Mouse (Mus musculus): ENCODE measurements around the gene Gpr4. TPM values are rescaled to one million over a fixed set of nuclear protein-coding genes. Genes with fewer than 3 reads are reported as not detected.

Gene Gpr4
- polyA plus RNA-seq (2012; rRNA removed) = 21.6 and 29.5 TPM in 2 replicates

DNA sequence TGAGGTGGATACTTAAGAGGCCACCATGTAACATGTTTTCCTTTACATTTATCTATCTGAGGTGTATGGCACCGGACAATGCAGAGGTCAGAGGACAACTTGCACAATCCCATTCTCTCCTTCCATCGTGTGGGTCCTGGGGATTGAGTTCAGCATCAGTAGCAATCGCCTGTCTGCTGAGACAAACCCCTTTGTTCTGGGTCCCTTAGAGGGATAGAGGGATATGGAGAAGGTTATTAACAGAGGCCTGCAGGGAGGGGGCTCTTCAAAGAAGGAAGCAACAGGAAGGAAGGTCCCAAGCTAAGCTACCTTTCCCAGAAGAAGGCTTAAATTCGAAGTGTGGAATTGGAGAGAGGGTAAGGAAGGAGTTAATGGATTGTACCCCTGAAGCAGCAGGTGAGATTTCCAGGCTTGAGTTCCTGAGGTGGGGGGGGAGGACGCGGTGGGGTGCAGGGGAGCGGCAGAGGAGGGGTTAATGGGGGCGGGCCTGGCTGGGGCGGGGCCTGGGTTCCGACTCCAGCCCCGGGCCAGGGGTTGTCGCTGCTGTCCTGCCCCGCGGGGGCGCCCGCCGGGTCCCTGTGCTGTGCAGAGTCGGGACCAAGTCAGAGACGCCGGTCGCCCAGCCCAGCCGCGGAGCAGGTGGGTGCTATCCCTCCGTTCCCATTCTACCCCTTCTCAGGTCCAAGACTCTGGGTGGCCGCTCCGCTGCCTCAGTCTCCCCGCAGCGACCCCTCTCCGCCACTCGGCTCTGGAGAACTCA is at the start of gene Gpr4:
TSS of gene Gpr4 (plus strand) at position 543 of the 760 bp plus-strand sequence.
- peaks cover 4% of the 10 kb centered on the region for H3K4me1 ChIP-seq (ENCODE audit: control insufficient read depth, insufficient read depth, low read length)
- H3K4me3 ChIP-seq (replicated peaks; ENCODE audit: extremely low read depth, low read depth, low read length) = peak within 1 kb of the TSS; percentile 75
- 5% methylated on average over 26 of the region's 30 CpGs for WGBS
- DNase-seq = no peak
- TF ChIP-seq CTCF (IDR thresholded peaks at IDR 0.05; ENCODE audit: insufficient read depth, low read length) = no peak
- TF ChIP-seq POLR2A (IDR thresholded peaks at IDR 0.05; ENCODE audit: borderline replicate concordance, extremely low read depth, low read depth, low read length) = peak; percentile 35; the same call in 1 of the 2 replicates

DNA sequence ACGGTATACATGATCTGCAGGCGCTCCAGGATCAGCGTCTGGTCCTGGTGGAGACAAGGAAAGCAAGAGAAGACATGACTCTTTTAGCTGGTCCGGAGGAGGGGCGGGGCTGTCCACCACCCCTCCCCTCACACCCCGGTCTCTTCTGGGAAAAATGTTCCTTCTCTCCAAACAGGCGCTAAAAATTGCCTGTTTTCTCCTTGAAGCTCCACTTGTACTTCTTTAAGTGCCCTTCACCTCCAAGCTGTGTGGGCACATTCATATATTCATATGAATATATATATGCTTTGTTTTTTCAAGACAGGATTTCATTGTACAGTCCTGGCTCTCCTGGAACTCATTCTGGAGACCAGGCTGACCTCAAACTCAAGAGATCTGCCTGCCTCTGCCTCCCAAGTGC is 49.4 kb upstream of the Gpr4 start:
- WGBS = 68% methylated on average over 7 of the region's 7 CpGs
- no peak for DNase-seq

DNA sequence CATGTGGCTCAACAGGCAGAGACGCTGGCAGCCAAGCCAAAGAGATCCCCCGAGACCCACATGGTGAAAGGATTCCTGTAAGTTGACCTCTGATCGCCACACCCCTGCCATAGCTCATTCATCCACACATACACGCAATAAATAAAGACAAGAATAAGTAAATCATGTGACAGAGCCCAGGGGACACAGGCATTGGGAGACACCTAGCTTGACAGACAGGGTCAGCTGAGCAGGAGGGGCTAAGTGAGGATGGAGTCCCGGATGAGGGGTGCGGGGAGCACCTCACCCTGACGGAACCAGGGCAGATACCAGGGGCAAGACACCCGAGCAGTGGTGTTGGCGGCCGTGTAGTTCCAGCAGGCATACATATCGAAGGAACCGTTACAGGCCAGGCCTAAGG is 48.6 kb upstream of the Gpr4 start:
- 29% methylated on average over 12 of the region's 12 CpGs for WGBS
- no peaks in the 10 kb centered on the region; the same call in 1 of the 2 replicates for H3K4me1 ChIP-seq (ENCODE audit: control insufficient read depth, insufficient read depth, low read length)
- H3K4me3 ChIP-seq (replicated peaks; ENCODE audit: extremely low read depth, low read depth, low read length) = no peak overlapping the region
- no peak for TF ChIP-seq CTCF (IDR thresholded peaks at IDR 0.05; ENCODE audit: insufficient read depth, low read length)
- TF ChIP-seq POLR2A (IDR thresholded peaks at IDR 0.05; ENCODE audit: borderline replicate concordance, extremely low read depth, low read depth, low read length) = no peak
- no peak for DNase-seq

More for the DNA sequence above, 49.4 kb upstream of the Gpr4 start:
- Histone ChIP-seq H3K4me1 (ENCODE audit: control insufficient read depth, insufficient read depth, low read length) (no peaks in the 10 kb centered on the region; the same call in 1 of the 2 replicates), H3K4me3 (replicated peaks; ENCODE audit: extremely low read depth, low read depth, low read length) (no peak overlapping the region)
- TF ChIP-seq CTCF (IDR thresholded peaks at IDR 0.05; ENCODE audit: insufficient read depth, low read length) = no peak
- no peak for TF ChIP-seq POLR2A (IDR thresholded peaks at IDR 0.05; ENCODE audit: borderline replicate concordance, extremely low read depth, low read depth, low read length)

DNA sequence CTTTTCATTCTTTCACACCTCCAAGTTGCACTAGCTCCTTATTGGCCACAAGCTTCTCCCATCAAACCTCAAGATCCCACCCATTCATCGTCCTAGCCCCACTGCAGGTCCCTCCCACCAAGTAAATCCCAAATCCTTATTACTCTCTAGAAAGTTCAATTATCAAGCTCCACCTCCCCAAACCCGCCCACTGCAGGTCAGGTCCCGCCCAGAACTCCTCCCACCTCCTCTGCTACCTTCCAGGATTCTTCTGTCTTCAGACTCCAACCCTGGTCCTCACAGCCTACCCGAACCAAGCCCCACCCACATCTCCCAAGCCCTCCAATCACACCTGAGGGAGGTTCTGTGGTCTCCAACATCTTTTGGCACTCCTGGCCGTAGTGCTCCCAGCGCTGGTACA is 48.1 kb upstream of the Gpr4 start:
- H3K4me3 ChIP-seq (replicated peaks; ENCODE audit: extremely low read depth, low read depth, low read length) = no peak overlapping the region
- DNase-seq = no peak
- WGBS = 5% methylated on average over 6 of the region's 6 CpGs
- no peaks in the 10 kb centered on the region; the same call in 1 of the 2 replicates for H3K4me1 ChIP-seq (ENCODE audit: control insufficient read depth, insufficient read depth, low read length)
- no peak for TF ChIP-seq CTCF (IDR thresholded peaks at IDR 0.05; ENCODE audit: insufficient read depth, low read length)
- TF ChIP-seq POLR2A (IDR thresholded peaks at IDR 0.05; ENCODE audit: borderline replicate concordance, extremely low read depth, low read depth, low read length) = no peak

DNA sequence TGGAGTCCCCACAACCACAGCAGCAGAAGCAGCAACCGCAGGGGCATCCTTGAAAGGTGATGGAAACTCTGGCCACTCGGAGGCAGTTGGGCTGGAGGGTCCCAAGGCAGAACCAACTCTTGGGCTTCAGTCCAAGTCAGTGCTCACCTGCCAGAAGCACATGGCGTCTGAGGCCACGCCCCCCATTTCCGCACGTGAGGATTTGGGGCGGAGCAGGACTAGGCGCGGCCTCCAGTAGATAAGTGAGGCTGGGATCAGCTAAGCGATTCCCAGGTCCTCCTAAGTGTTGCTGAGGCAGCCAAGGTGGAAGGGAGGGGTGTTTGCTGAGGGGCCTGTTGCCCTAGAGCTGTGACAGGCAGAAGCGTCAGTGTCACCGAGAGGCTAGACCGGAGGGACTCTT is 47.4 kb upstream of the Gpr4 start:
- no peaks in the 10 kb centered on the region for H3K4me1 ChIP-seq (ENCODE audit: control insufficient read depth, insufficient read depth, low read length)
- 4% methylated on average over 13 of the region's 13 CpGs for WGBS
- TF ChIP-seq CTCF (IDR thresholded peaks at IDR 0.05; ENCODE audit: insufficient read depth, low read length) (no peak), POLR2A (IDR thresholded peaks at IDR 0.05; ENCODE audit: borderline replicate concordance, extremely low read depth, low read depth, low read length) (no peak)
- no peak overlapping the region for H3K4me3 ChIP-seq (replicated peaks; ENCODE audit: extremely low read depth, low read depth, low read length)
- no peak for DNase-seq

DNA sequence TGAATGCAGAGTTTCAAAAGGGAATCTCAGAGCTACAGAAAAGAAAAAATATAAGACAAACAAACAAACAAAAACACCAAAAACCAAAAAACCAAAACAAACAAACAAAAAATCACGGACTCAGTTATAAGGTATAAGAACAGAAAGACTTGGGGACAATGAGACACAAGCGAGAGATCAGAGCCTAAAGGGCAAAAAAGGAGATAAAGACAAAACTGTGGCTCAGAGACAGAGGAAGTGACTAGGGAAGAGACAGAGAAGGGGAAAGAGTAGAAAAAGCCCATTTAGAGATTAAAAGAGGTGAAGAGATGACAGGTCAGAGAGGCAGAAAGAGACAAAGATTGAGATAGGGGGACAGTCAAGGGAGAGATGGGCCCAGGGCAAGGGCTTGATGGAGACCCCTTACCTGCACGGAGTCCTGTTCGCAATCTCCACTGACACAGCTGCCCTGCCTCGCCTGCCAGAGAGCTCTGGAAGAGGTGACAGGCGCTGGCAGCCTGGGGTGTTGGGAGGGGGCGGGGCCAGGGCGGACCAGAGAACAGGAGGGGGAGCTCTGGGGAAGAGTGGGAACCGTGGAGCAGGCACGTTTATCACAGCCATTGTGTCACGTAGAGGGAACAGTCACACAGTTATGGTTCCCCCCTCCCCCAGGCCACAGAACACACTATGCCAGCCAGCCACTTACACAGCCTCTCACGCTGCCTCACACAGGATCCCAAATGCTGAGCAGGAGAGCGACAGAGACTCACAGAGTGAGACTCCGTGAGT is 46.5 kb upstream of the Gpr4 start, which contains the start of gene Gipr:
TSS of gene Gipr (minus strand) at position 472 of the 768 bp plus-strand sequence.
- 18% methylated on average over 14 of the region's 14 CpGs for WGBS
- TF ChIP-seq CTCF (IDR thresholded peaks at IDR 0.05; ENCODE audit: insufficient read depth, low read length) = no peak
- TF ChIP-seq POLR2A (IDR thresholded peaks at IDR 0.05; ENCODE audit: borderline replicate concordance, extremely low read depth, low read depth, low read length) = no peak
- DNase-seq = no peak
- no peak within 1 kb of the TSS for H3K4me3 ChIP-seq (replicated peaks; ENCODE audit: extremely low read depth, low read depth, low read length)
- no peaks in the 10 kb centered on the region for H3K4me1 ChIP-seq (ENCODE audit: control insufficient read depth, insufficient read depth, low read length)

DNA sequence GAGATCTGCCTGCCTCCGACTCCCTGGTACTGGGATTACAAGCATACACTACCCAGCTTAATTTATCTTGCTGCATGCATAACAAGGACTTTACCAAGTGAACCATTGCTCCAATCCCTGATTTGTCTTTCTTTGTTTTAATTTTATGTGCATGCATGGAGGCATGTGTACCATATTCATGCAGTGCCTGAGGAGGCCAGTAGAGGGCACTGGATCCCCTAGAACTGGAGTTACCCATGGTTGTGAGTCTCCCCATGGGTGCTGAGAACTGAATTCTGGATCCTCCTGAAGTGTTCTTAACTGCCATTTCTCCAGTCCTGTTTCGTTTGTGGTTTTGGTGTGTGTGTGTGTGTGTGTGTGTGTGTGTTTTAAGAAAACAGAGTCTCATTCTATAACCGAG is 45.3 kb upstream of the Gpr4 start:
- WGBS = 81% methylated on average over 3 of the region's 3 CpGs
- TF ChIP-seq CTCF (IDR thresholded peaks at IDR 0.05; ENCODE audit: insufficient read depth, low read length) (no peak), POLR2A (IDR thresholded peaks at IDR 0.05; ENCODE audit: borderline replicate concordance, extremely low read depth, low read depth, low read length) (no peak)
- Histone ChIP-seq H3K4me1 (ENCODE audit: control insufficient read depth, insufficient read depth, low read length) (no peaks in the 10 kb centered on the region), H3K4me3 (replicated peaks; ENCODE audit: extremely low read depth, low read depth, low read length) (no peak overlapping the region)
- DNase-seq = no peak

DNA sequence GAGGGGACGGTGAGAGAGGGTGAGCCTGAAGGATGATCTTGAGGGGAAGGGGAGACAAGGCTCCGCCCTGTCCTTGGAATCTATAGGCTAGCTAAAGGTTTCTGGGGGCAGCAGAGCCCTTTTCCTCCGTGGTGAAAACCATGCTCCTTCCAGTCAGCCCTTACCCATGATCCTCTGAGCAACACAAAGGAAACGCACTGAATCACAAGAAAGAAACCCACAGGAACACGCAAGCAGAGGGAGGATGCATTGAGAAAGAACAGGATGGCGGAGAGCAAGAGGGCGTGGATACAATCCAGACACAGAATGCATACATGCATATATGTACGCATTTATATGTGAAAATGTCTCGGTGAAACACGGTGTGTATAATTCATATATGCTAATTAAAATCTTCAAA is 42.8 kb upstream of the Gpr4 start:
- Histone ChIP-seq H3K4me3 (replicated peaks; ENCODE audit: extremely low read depth, low read depth, low read length) (no peak overlapping the region), H3K4me1 (ENCODE audit: control insufficient read depth, insufficient read depth, low read length) (0 out of 2 replicates have a peak, but pooled peaks cover 2% of the 10 kb centered on the region)
- DNase-seq = no peak
- WGBS = 57% methylated on average over 10 of the region's 10 CpGs
- TF ChIP-seq POLR2A (IDR thresholded peaks at IDR 0.05; ENCODE audit: borderline replicate concordance, extremely low read depth, low read depth, low read length) (no peak), CTCF (IDR thresholded peaks at IDR 0.05; ENCODE audit: insufficient read depth, low read length) (no peak)

DNA sequence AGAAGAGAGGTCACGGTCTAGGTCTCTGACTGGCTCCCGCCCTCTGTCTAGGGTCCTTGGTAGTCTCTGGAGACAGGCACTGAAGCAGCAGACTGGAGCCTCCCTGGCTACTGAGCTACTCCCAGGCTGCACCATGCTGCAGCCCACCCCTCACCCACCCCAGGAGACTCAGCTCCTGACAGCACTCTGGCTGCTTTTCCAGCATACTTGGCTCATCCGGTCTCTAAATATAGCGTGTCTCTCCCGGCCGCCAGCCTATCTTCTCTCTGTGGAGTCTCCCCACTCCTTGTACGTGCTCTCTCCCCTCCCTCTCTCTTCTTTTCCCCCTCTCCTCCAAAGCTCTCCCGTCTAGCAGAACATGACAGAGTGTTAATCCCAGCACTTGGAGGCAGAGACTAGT is 42.2 kb upstream of the Gpr4 start:
- WGBS = 42% methylated on average over 8 of the region's 8 CpGs
- TF ChIP-seq CTCF (IDR thresholded peaks at IDR 0.05; ENCODE audit: insufficient read depth, low read length) (no peak), POLR2A (IDR thresholded peaks at IDR 0.05; ENCODE audit: borderline replicate concordance, extremely low read depth, low read depth, low read length) (no peak)
- H3K4me3 ChIP-seq (replicated peaks; ENCODE audit: extremely low read depth, low read depth, low read length) = no peak overlapping the region
- DNase-seq = no peak
- 0 out of 2 replicates have a peak, but pooled peaks cover 2% of the 10 kb centered on the region for H3K4me1 ChIP-seq (ENCODE audit: control insufficient read depth, insufficient read depth, low read length)

All from lung, adult 2 months (tissue).